Mouse (Mus musculus): ENCODE data around the gene Enpp3. TPM values are rescaled to one million over a fixed set of nuclear protein-coding genes. Genes with fewer than 3 reads are reported as not detected.

The Enpp3 gene
- polyA plus RNA-seq, 1 experiment from 2014 or later, result 6.6 TPM

GRCm38 (mm10) chr10:24832306-24832705 is 10.3 kb downstream of the Enpp3 start:
- Histone ChIP-seq H3K36me3 (no peaks in the 10 kb centered on the region), H3K9me3 (no peaks in the 10 kb centered on the region), H3K4me2 (replicated peaks) (no peak overlapping the region), H3K27ac (no peak overlapping the region), H3K4me1 (peaks cover 16% of the 10 kb centered on the region; the same call in 1 of the 2 replicates), H3K27me3 (replicated peaks) (no peaks in the 10 kb centered on the region), H3K9ac (no peak overlapping the region), H3K4me3 (no peak overlapping the region)
- 93% methylated on average over 9 of the region's 9 CpGs for WGBS
- ATAC-seq (ENCODE audit: low FRiP score, low read depth), result no peak

GRCm38 (mm10) chr10:24831377-24832095 is 11.1 kb downstream of the Enpp3 start:
- no peaks in the 10 kb centered on the region for H3K27me3 ChIP-seq (replicated peaks)
- ATAC-seq (ENCODE audit: low FRiP score, low read depth), result no peak
- WGBS, result 71% methylated on average over 15 of the region's 15 CpGs

GRCm38 (mm10) chr10:24830448-24830847 is 12.2 kb downstream of the Enpp3 start:
- H3K4me1 ChIP-seq, result peaks cover 10% of the 10 kb centered on the region; the same call in 1 of the 2 replicates
- H3K9ac ChIP-seq, result no peak overlapping the region
- ATAC-seq (ENCODE audit: low FRiP score, low read depth), result no peak
- no peaks in the 10 kb centered on the region for H3K9me3 ChIP-seq
- WGBS, result 91% methylated on average over 5 of the region's 5 CpGs
- no peaks in the 10 kb centered on the region for H3K36me3 ChIP-seq
- no peak overlapping the region for H3K27ac ChIP-seq
- no peak overlapping the region for H3K4me2 ChIP-seq (replicated peaks)
- no peak overlapping the region for H3K4me3 ChIP-seq
- H3K27me3 ChIP-seq (replicated peaks), result no peaks in the 10 kb centered on the region

More at GRCm38 (mm10) chr10:24831377-24832095, 11.1 kb downstream of the Enpp3 start:
- Histone ChIP-seq H3K4me2 (replicated peaks) (no peak overlapping the region), H3K27ac (no peak overlapping the region), H3K4me3 (no peak overlapping the region), H3K9me3 (no peaks in the 10 kb centered on the region), H3K36me3 (no peaks in the 10 kb centered on the region), H3K9ac (no peak overlapping the region), H3K4me1 (peaks cover 16% of the 10 kb centered on the region; the same call in 1 of the 2 replicates)

- 94% methylated on average over 4 of the region's 4 CpGs for WGBS
- Histone ChIP-seq H3K4me3 (no peak overlapping the region), H3K27me3 (replicated peaks) (no peaks in the 10 kb centered on the region), H3K27ac (no peak overlapping the region), H3K9me3 (no peaks in the 10 kb centered on the region), H3K4me1 (no peaks in the 10 kb centered on the region), H3K36me3 (no peaks in the 10 kb centered on the region), H3K4me2 (replicated peaks) (no peak overlapping the region), H3K9ac (no peak overlapping the region)
- ATAC-seq (ENCODE audit: low FRiP score, low read depth), result no peak
Observed at GRCm38 (mm10) chr10:24828136-24828535, 14.5 kb downstream of the Enpp3 start.

GRCm38 (mm10) chr10:24826130-24826529 is 16.5 kb downstream of the Enpp3 start:
- no peak overlapping the region for H3K27ac ChIP-seq
- WGBS, result 17% methylated on average over 6 of the region's 6 CpGs
- H3K36me3 ChIP-seq, result no peaks in the 10 kb centered on the region
- no peaks in the 10 kb centered on the region for H3K4me1 ChIP-seq
- H3K4me2 ChIP-seq (replicated peaks), result no peak overlapping the region
- no peak overlapping the region for H3K4me3 ChIP-seq
- H3K9ac ChIP-seq, result no peak overlapping the region
- H3K9me3 ChIP-seq, result no peaks in the 10 kb centered on the region
- H3K27me3 ChIP-seq (replicated peaks), result no peaks in the 10 kb centered on the region
- no peak for ATAC-seq (ENCODE audit: low FRiP score, low read depth)

GRCm38 (mm10) chr10:24825456-24826081 is 17.1 kb downstream of the Enpp3 start:
- no peaks in the 10 kb centered on the region for H3K27me3 ChIP-seq (replicated peaks)
- no peak overlapping the region for H3K27ac ChIP-seq
- 87% methylated on average over 7 of the region's 7 CpGs for WGBS
- no peak overlapping the region for H3K4me3 ChIP-seq
- no peak for ATAC-seq (ENCODE audit: low FRiP score, low read depth)
- H3K36me3 ChIP-seq, result no peaks in the 10 kb centered on the region
- no peaks in the 10 kb centered on the region for H3K4me1 ChIP-seq
- H3K9ac ChIP-seq, result no peak overlapping the region
- H3K9me3 ChIP-seq, result no peaks in the 10 kb centered on the region
- no peak overlapping the region for H3K4me2 ChIP-seq (replicated peaks)

- Histone ChIP-seq H3K4me1 (no peaks in the 10 kb centered on the region), H3K27me3 (replicated peaks) (no peaks in the 10 kb centered on the region), H3K9ac (no peak overlapping the region), H3K4me2 (replicated peaks) (no peak overlapping the region), H3K9me3 (no peaks in the 10 kb centered on the region), H3K27ac (no peak overlapping the region), H3K4me3 (no peak overlapping the region), H3K36me3 (no peaks in the 10 kb centered on the region)
- 89% methylated on average over 8 of the region's 8 CpGs for WGBS
- no peak for ATAC-seq (ENCODE audit: low FRiP score, low read depth)
Observed at GRCm38 (mm10) chr10:24824621-24825020, 18.0 kb downstream of the Enpp3 start.

GRCm38 (mm10) chr10:24823697-24824535 is 18.7 kb downstream of the Enpp3 start:
- H3K9ac ChIP-seq, result no peak overlapping the region

GRCm38 (mm10) chr10:24823265-24823664 is 19.4 kb downstream of the Enpp3 start:
- Histone ChIP-seq H3K4me2 (replicated peaks) (no peak overlapping the region), H3K4me3 (no peak overlapping the region), H3K36me3 (no peaks in the 10 kb centered on the region), H3K27ac (no peak overlapping the region), H3K9ac (no peak overlapping the region), H3K27me3 (replicated peaks) (no peaks in the 10 kb centered on the region), H3K9me3 (no peaks in the 10 kb centered on the region), H3K4me1 (no peaks in the 10 kb centered on the region)
- WGBS, result 36% methylated on average over 1 of the region's 1 CpGs
- no peak for ATAC-seq (ENCODE audit: low FRiP score, low read depth)

More at GRCm38 (mm10) chr10:24823697-24824535, 18.7 kb downstream of the Enpp3 start:
- no peaks in the 10 kb centered on the region for H3K4me1 ChIP-seq
- no peak overlapping the region for H3K4me3 ChIP-seq
- H3K27me3 ChIP-seq (replicated peaks), result no peaks in the 10 kb centered on the region
- H3K9me3 ChIP-seq, result no peaks in the 10 kb centered on the region
- no peak overlapping the region for H3K27ac ChIP-seq
- WGBS, result 77% methylated on average over 16 of the region's 16 CpGs
- no peaks in the 10 kb centered on the region for H3K36me3 ChIP-seq
- ATAC-seq (ENCODE audit: low FRiP score, low read depth), result no peak
- H3K4me2 ChIP-seq (replicated peaks), result no peak overlapping the region

GRCm38 (mm10) chr10:24822842-24823241 is 19.8 kb downstream of the Enpp3 start:
- Histone ChIP-seq H3K27ac (no peak overlapping the region), H3K36me3 (no peaks in the 10 kb centered on the region), H3K4me1 (no peaks in the 10 kb centered on the region), H3K4me3 (no peak overlapping the region), H3K9ac (no peak overlapping the region), H3K4me2 (replicated peaks) (no peak overlapping the region), H3K9me3 (no peaks in the 10 kb centered on the region), H3K27me3 (replicated peaks) (no peaks in the 10 kb centered on the region)
- 95% methylated on average over 1 of the region's 1 CpGs for WGBS
- ATAC-seq (ENCODE audit: low FRiP score, low read depth), result no peak

- Histone ChIP-seq H3K4me2 (replicated peaks) (no peak overlapping the region), H3K27me3 (replicated peaks) (no peaks in the 10 kb centered on the region), H3K4me1 (no peaks in the 10 kb centered on the region), H3K27ac (no peak overlapping the region), H3K36me3 (no peaks in the 10 kb centered on the region), H3K9ac (no peak overlapping the region), H3K4me3 (no peak overlapping the region), H3K9me3 (no peaks in the 10 kb centered on the region)
- WGBS, result 92% methylated on average over 4 of the region's 4 CpGs
- no peak for ATAC-seq (ENCODE audit: low FRiP score, low read depth)
Observed at GRCm38 (mm10) chr10:24821990-24822676, 20.5 kb downstream of the Enpp3 start.

GRCm38 (mm10) chr10:24819526-24819925 is 23.1 kb downstream of the Enpp3 start:
- no peaks in the 10 kb centered on the region for H3K36me3 ChIP-seq
- no peak for ATAC-seq (ENCODE audit: low FRiP score, low read depth)

More at GRCm38 (mm10) chr10:24819526-24819925, 23.1 kb downstream of the Enpp3 start:
- 60% methylated on average over 3 of the region's 3 CpGs for WGBS
- H3K9me3 ChIP-seq, result no peaks in the 10 kb centered on the region
- H3K27ac ChIP-seq, result no peak overlapping the region
- H3K9ac ChIP-seq, result no peak overlapping the region
- H3K4me2 ChIP-seq (replicated peaks), result no peak overlapping the region
- H3K4me1 ChIP-seq, result no peaks in the 10 kb centered on the region
- H3K27me3 ChIP-seq (replicated peaks), result no peaks in the 10 kb centered on the region
- no peak overlapping the region for H3K4me3 ChIP-seq
